Mouse (Mus musculus) CD8-positive naive resting alpha-beta T cell, adult 2 months (primary cell): Measurements from ENCODE around the gene Kif28.
"Not testable (repeated sequence)": the region's sequence is repeated elsewhere in the genome, so short reads cannot be mapped to it uniquely, and the experiment has no call there.

ENCODE experiments used
- DNase-seq, 2 experiments: peaks; one replicate each; pipeline ENCODE4 v3.0.0; 2022; ENCODE audit warnings: low read depth in 2 of 2, low spot score in 2 of 2

Gene Kif28

GRCm38 (mm10) chr1:179745171-179745570 is at the start of gene Kif28:
Kif28 (minus strand) TSS chr1:179745271.
- no peak for DNase-seq

DNA sequence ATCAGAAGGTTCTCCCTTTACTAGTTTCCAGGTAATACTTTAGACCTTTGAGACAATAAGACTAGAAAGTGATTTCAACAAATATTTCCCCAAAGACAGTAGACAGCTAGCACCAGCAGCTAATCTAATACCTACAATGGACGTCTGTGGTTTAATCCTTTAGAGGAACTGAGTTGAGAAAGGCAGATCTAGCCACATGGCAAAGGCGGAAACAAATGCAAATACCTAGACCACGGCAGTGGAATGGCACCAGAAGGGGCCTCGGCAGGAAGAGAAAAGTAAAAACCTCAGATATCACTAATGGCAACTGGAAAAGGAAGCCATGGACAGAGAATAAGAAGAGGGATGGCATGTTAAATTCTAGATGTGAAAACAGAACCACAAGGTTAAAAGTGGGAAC is 42.2 kb upstream of the Kif28 start:
- DNase-seq, result no peak

GRCm38 (mm10) chr1:179785502-179785901 is 40.4 kb upstream of the Kif28 start:
- DNase-seq, result no peak

GRCm38 (mm10) chr1:179784098-179784497 is 39.0 kb upstream of the Kif28 start:
- no peak for DNase-seq

- no peak for DNase-seq
These were observed 31.8 kb upstream of the Kif28 start for GRCm38 (mm10) chr1:179776831-179777230.

DNA sequence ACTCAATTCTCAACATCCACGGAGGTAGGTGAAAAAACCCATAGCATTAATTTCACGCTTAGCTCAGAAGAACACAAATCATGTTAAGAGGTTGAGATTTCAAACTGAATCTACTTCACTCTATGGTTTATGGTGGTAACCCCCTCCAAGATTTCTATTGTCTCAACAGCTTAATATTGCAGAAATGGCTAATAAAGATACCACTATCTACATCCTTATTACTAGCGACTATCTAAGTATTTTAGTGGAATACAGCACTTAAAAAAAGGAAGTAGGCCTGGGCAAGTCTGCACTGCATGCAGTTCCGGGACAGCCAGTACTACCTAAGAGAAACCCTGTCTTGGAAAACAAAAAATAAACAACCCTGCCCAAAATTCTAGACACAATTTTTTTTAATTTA is 15.5 kb upstream of the Kif28 start:
- no peak for DNase-seq

DNA sequence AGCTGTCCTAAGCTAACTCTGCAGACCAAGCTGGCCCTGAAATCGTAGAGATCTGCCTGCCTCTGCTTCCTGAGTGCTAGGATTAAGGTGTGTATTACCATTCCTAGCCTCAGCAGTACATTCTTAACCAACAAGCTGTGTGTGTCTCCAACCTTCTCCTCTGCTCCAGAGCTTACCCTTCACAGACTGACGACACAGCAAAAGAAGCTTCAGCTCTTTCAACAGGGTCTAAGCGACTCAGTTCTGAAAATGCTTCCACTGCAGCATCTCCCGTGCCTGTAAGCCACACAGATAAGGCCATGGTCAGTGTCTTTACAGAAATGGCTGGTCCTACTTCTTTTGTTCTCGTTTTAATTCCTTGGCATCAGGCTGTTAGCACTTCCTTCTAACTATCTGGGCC is 15.0 kb upstream of the Kif28 start:
- DNase-seq, result no peak

- no peak for DNase-seq
These were observed 11.4 kb upstream of the Kif28 start for GRCm38 (mm10) chr1:179756477-179756876.

DNA sequence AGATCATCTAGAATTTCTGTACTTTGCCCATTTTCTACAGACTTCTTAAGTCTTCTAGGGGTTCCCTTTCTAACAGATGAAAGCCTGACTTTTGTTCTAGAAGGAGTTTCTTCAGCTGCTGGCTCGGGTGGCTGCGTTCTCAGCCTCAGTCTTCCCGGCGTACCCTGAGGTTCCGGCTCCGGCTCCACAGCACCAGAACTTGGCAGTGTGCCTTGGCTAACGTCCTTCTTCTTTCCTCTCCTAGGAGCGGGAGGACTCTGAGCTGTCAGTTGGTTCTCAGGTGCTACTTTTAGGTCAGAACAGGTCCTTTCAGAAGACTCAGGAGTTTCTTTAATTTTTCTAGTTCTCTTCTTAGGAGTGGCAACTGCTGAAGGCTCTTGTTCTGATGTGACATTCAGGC is 7.9 kb upstream of the Kif28 start:
- DNase-seq, result no peak

GRCm38 (mm10) chr1:179752276-179752675 is 7.2 kb upstream of the Kif28 start:
- no peak for DNase-seq

GRCm38 (mm10) chr1:179743593-179744193 is 1.4 kb downstream of the Kif28 start:
- no peak for DNase-seq

GRCm38 (mm10) chr1:179736483-179736882 is 8.6 kb downstream of the Kif28 start:
- no peak for DNase-seq

DNA sequence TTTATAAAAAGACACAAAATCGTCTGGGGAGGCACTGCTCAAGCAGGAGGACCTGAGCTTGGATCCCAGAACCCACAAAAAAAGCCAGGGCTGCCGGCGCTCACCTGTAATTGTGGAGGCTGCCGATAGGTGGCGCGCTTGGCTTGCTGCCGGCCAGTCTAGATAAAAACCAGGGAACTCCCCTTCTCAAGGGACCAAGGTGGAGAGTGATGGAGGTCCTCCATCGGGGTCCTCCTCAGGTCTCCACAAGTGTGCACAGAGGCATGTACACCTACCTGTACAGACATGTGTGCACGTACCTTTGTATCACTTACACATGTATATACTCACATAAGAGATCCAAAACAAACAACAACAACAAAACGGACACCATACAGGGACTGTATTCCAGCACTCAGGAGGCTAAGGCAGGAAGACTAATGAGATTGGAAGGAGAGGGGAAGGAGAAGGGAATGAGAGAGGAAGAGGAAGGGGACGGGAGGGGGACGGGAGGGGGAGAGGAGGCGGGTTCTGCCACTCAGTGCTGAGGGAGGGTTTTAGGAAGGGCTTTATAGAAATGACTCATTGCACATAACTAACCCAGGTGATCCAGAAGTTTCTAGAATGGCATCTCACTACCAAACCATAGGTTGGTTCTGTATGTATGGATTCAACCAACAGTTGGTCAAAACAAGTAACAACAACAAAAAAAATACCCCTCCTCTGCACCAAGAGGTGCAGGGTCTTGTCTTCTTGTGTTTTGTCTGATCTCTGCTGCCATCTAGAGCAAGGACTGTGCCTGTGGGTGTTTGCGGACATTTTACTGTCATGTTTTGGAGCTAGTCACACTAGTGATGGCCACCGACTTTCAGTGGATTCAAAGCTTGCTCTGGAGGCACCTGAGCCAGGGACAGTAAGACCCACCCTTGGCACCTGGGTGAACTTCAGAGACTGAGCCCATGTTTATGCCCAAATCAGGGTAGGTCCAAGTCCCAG is 10.3 kb downstream of the Kif28 start:
- peak; percentile 60 to 61 for DNase-seq

DNA sequence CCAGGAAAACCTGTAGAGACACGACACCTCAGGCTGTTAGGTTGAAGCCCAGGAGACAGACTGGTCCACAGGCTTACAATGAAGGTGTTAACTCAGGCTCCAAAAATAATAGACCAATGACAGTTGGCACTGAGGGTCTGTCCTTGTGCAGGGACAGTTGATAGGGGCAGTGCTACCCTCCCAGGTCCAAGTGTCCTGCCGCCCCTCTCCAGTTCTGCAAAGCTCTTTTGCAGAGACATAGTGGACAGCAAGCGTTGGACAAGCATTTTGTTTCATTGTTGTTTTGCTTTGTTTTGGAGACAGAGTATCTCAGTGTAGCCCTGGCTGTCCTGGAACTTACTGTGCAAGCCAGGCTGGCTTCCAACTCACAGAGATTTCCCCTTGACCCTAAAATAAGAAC is 13.7 kb downstream of the Kif28 start:
- DNase-seq, result no peak

- no peak for DNase-seq
These were observed 16.4 kb downstream of the Kif28 start for GRCm38 (mm10) chr1:179728661-179729060.

- no peak for DNase-seq
These were observed 22.1 kb downstream of the Kif28 start for GRCm38 (mm10) chr1:179722811-179723469.

DNA sequence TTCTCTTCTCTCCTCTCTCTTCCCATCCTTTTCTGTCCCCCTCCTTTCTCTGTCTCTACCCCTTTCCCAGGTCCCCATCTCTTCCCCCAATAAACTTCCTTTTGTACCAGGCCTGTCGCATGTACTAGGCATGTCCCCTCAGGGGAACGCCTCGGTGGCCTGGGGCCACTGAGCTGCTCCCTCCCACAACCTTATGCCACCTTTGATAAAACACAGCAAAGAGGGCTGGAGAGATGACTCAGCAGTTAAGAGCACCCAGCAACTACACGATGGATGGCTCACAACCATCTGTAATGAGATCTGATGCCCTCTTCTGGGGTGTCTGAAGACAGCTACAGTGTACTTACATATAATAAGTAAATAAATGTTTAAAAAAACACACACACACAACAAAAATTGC is 29.3 kb downstream of the Kif28 start:
- no peak for DNase-seq

DNA sequence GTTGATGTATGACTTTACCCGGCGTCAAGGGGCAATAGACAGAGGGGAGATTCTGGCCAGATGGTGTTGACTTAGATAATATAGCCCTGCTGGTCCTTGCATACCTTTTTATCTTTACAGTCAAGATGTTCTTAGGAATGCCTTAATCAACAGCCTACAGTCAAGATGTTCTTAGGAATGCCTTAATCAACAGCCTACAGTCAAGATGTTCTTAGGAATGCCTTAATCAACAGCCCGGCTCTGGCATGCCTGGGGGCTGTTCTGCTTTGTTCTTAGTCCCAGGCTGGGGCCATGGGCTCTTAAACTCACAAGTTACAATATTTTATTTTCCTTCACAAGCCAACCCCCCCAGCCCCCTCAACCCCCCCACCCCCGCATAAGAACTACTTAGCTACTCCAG is 29.8 kb downstream of the Kif28 start:
- not testable (repeated sequence) for DNase-seq

- no peak for DNase-seq
These were observed 31.7 kb downstream of the Kif28 start for GRCm38 (mm10) chr1:179713367-179713766.

- no peak for DNase-seq
These were observed 32.4 kb downstream of the Kif28 start for GRCm38 (mm10) chr1:179712658-179713057.

DNA sequence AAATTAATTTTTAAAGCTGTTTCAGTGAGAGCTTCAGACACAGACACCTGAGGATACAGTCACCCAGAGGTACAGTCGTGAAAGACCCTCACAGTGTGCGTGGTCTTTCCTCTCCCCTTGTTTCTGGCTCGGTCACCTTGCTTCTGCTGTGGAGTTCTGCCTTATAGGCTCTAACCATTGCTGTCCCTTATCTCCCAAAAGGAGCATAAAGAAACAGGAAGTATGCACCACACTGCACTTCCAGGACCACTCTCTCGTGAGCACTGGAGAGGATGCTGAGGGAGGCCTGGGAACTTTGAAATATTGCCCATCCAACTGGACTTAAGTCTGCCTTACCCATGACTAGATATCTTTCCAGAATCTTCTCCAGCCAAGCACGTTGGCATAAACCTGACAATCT is 34.3 kb downstream of the Kif28 start:
- no peak for DNase-seq

DNA sequence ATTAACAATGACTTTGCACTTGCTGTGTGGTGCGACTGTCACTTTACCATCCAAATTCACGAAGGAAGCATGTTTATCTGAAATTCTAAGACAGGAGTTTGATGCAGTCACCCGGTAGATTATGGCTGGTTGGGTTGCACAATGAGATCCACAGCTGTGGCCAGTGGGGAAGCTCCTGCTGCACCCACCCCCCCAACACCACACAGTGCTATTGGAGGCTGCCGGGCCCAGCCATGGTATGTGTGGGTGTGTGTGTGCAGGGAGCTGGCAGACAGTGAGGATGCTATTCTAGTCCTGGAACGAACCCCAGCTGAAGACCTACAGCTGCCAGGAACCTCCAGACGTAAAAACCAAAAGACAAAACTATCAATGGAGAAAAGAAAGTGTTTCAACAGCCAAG is 35.7 kb downstream of the Kif28 start:
- DNase-seq, result no peak
